Mouse (Mus musculus) adipocyte (in vitro differentiated cells): ENCODE measurements around the gene Grm7.

Experiments
- DNase-seq: peaks from one replicate; pipeline ENCODE4 v3.0.0-alpha.2; 2016; ENCODE audit warnings: low spot score

Grm7 gene

GRCm38 (mm10) chr6:110982013-110982412, 336.6 kb downstream of the Grm7 start:
- no peak for DNase-seq

GRCm38 (mm10) chr6:111039099-111039498, 393.7 kb downstream of the Grm7 start:
- DNase-seq, result no peak

GRCm38 (mm10) chr6:111045896-111046295, 400.5 kb downstream of the Grm7 start:
- DNase-seq, result no peak

- no peak for DNase-seq
Observed at GRCm38 (mm10) chr6:111049247-111049646, 403.9 kb downstream of the Grm7 start.

GRCm38 (mm10) chr6:111054001-111054975, 408.9 kb downstream of the Grm7 start:
- DNase-seq, result no peak

- DNase-seq, result no peak
Observed at GRCm38 (mm10) chr6:111057798-111058197, 412.4 kb downstream of the Grm7 start.

- DNase-seq, result no peak
Observed at GRCm38 (mm10) chr6:111060004-111060403, 414.6 kb downstream of the Grm7 start.

GRCm38 (mm10) chr6:111084569-111084968, 439.2 kb downstream of the Grm7 start:
- no peak for DNase-seq

GRCm38 (mm10) chr6:111094818-111095217, 449.4 kb downstream of the Grm7 start:
- DNase-seq, result no peak

- DNase-seq, result no peak
Observed at GRCm38 (mm10) chr6:111105485-111105884, 460.1 kb downstream of the Grm7 start.

GRCm38 (mm10) chr6:111161037-111161436, 515.7 kb downstream of the Grm7 start:
- DNase-seq, result no peak

GRCm38 (mm10) chr6:111195333-111195732, 550.0 kb downstream of the Grm7 start:
- no peak for DNase-seq

GRCm38 (mm10) chr6:111221083-111221729, 575.8 kb downstream of the Grm7 start:
- DNase-seq, result no peak

- no peak for DNase-seq
Observed at GRCm38 (mm10) chr6:111255215-111255614, 609.8 kb downstream of the Grm7 start.

- no peak for DNase-seq
Observed at GRCm38 (mm10) chr6:111256939-111257338, 611.6 kb downstream of the Grm7 start.

- DNase-seq, result no peak
Observed at GRCm38 (mm10) chr6:111258256-111258655, 612.9 kb downstream of the Grm7 start.

GRCm38 (mm10) chr6:111261181-111261580, 615.8 kb downstream of the Grm7 start:
- no peak for DNase-seq

- no peak for DNase-seq
Observed at GRCm38 (mm10) chr6:111276657-111277056, 631.3 kb downstream of the Grm7 start.

- no peak for DNase-seq
Observed at GRCm38 (mm10) chr6:111278516-111278915, 633.1 kb downstream of the Grm7 start.

GRCm38 (mm10) chr6:111293505-111294001, 648.2 kb downstream of the Grm7 start:
- DNase-seq, result no peak

GRCm38 (mm10) chr6:111303912-111304555, 658.7 kb downstream of the Grm7 start:
- DNase-seq, result no peak

GRCm38 (mm10) chr6:111361681-111362080, 716.3 kb downstream of the Grm7 start:
- no peak for DNase-seq
